In genomic region chr1:153040091-153040490, GRCm38 (mm10) we compare ENCODE assay signal across 8 mouse cellular contexts.
DNase-seq lines count a peak whose midpoint lies in the region; ATAC-seq and TF ChIP-seq lines count a peak whose summit lies in the region.

No protein-coding gene starts in this region.

- H3K27ac ChIP-seq in kidney, adult 2 months (ENCODE audit: insufficient read depth, low read depth, low read length) = no peak overlapping the region
- no peak overlapping the region for H3K27ac ChIP-seq in midbrain, embryonic 13.5 days

- WGBS in kidney, adult 2 months = 63% methylated on average over 3 of the region's 3 CpGs
- WGBS in midbrain, embryonic 13.5 days = 11% methylated on average over 3 of the region's 3 CpGs

- H3K4me2 ChIP-seq in midbrain, embryonic 13.5 days (replicated peaks) = no peak overlapping the region

- H3K4me3 ChIP-seq in kidney, adult 2 months (ENCODE audit: insufficient read depth, low read depth, low read length) = no peak overlapping the region
- H3K4me3 ChIP-seq in E14TG2a.4 (replicated peaks; ENCODE audit: low read length) = no peak overlapping the region
- no peak overlapping the region for H3K4me3 ChIP-seq in midbrain, embryonic 13.5 days (replicated peaks)

- TF ChIP-seq CTCF in kidney, adult 2 months (conservative IDR thresholded peaks at IDR 0.05; ENCODE audit: insufficient read depth, insufficient read length, low read depth, low read length) = 0 out of 2 replicates have a peak, but pooled peaks have one; percentile 17
- peak; percentile 12; the same call in 1 of the 2 replicates for TF ChIP-seq CTCF in E14TG2a.4 (conservative IDR thresholded peaks at IDR 0.05; ENCODE audit: low read length)
- peak; percentile 15; the same call in 1 of the 2 replicates for TF ChIP-seq CTCF in brain, embryonic 14.5 days (IDR thresholded peaks at IDR 0.05; ENCODE audit: borderline replicate concordance, extremely low read depth, insufficient read depth, insufficient read length)

- H3K9me3 ChIP-seq in E14TG2a.4 (ENCODE audit: low read length) = peaks cover 12% of the 10 kb centered on the region
- H3K9me3 ChIP-seq in midbrain, embryonic 13.5 days = 0 out of 2 replicates have a peak, but pooled peaks cover 3% of the 10 kb centered on the region

- DNase-seq in kidney, adult 2 months = peak; percentile 10
- no peak for DNase-seq in kidney, adult 18-20 months
- DNase-seq in brain, embryonic 14.5 days (ENCODE audit: low read depth) = peak; percentile 63
- DNase-seq in heart, postnatal 4 days = peak; percentile 20
- DNase-seq in urinary bladder, postnatal 4 days (ENCODE audit: low spot score in 2 of 2) = no peak
- no peak for DNase-seq in frontal cortex, postnatal 25 days (ENCODE audit: low spot score in 2 of 2)

- no peaks in the 10 kb centered on the region for H3K36me3 ChIP-seq in kidney, adult 2 months (ENCODE audit: control insufficient read depth, insufficient read depth, low read length)
- no peaks in the 10 kb centered on the region for H3K36me3 ChIP-seq in E14TG2a.4 (ENCODE audit: insufficient read depth, low read length)
- H3K36me3 ChIP-seq in midbrain, embryonic 13.5 days = 0 out of 2 replicates have a peak, but pooled peaks cover 4% of the 10 kb centered on the region

- no peak overlapping the region for H3K9ac ChIP-seq in midbrain, embryonic 13.5 days (replicated peaks)

- H3K4me1 ChIP-seq in kidney, adult 2 months (ENCODE audit: control insufficient read depth, insufficient read depth, low read length) = no peaks in the 10 kb centered on the region
- H3K4me1 ChIP-seq in E14TG2a.4 (replicated peaks; ENCODE audit: low read depth, low read length) = peaks cover 81% of the 10 kb centered on the region
- peaks cover 57% of the 10 kb centered on the region for H3K4me1 ChIP-seq in midbrain, embryonic 13.5 days (replicated peaks)

- ATAC-seq in midbrain, embryonic 13.5 days = peak; percentile 18; the same call in 1 of the 2 replicates

- TF ChIP-seq POLR2A in kidney, adult 2 months (IDR thresholded peaks at IDR 0.05; ENCODE audit: low read depth, low read length) = no peak
- TF ChIP-seq POLR2A in brain, embryonic 14.5 days (IDR thresholded peaks at IDR 0.05; ENCODE audit: borderline replicate concordance, extremely low read depth, insufficient read depth, insufficient read length, poor library complexity, severe bottlenecking) = no peak

- no peaks in the 10 kb centered on the region for H3K27me3 ChIP-seq in kidney, adult 2 months (replicated peaks; ENCODE audit: control insufficient read depth, insufficient read depth, low read length)
- no peaks in the 10 kb centered on the region for H3K27me3 ChIP-seq in E14TG2a.4 (ENCODE audit: insufficient read depth, low read length)
- peaks cover 33% of the 10 kb centered on the region for H3K27me3 ChIP-seq in midbrain, embryonic 13.5 days

Comparison
In these comparisons a context has a peak if more than half of its experiments do, and no peak if none do; other contexts are left out.
1. DNase-seq: peak in kidney, adult 2 months (single experiment), brain, embryonic 14.5 days (single experiment) and heart, postnatal 4 days (single experiment); none in kidney, adult 18-20 months (single experiment), urinary bladder, postnatal 4 days (0 of 2) and frontal cortex, postnatal 25 days (0 of 2).
2. Peak in every context shown above with its lines, with median percentiles within 50 percentile points of each other: CTCF ChIP-seq.